Mouse (Mus musculus): ENCODE measurements around the gene Gpatch2l.

The Gpatch2l gene

GRCm38 (mm10) chr12:86276895-86277294 is 35.2 kb downstream of the Gpatch2l start:
- DNase-seq (ENCODE audit: extremely low read depth, low read depth) = no peak

DNA sequence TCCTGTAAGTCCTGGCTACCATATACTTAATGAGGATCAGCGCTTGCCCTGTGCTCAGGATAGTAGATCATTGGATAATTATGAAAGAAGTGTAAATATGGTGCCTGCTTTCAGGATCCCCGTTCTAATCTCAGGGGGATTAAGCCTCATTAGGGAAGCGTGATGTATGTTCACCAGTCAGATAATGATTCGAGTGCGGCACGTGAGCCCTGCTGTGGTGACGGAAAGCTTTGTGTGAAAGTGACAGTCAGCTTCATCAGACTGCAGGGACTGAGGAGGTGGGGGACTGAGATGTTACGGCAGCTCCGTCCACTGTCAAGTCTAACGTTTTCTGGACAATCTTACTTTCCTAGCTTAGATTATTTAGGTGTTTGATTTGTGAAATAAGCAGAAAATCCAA is 38.3 kb downstream of the Gpatch2l start:
- no peak for DNase-seq (ENCODE audit: extremely low read depth, low read depth)

- DNase-seq (ENCODE audit: extremely low read depth, low read depth) = no peak
These were observed 44.0 kb downstream of the Gpatch2l start for GRCm38 (mm10) chr12:86285704-86286103.

DNA sequence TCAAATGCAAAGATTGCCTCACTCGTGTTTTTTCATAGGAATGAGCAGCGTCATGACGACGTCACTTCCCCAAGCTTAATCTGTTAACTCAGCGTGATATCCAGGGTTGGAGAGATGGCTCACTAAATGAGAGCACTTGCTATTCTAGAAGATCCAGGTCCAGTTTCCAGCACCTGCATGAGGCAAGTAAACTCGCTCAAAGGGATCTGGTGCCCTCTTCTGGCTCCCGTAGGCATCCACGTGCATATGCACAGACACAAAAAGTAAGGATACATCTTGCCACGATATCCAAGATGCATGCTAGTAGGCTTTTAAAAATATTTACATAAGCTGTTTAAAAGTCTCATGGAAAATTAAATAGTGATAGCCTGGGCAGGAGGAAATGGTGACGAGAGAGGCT is 55.8 kb downstream of the Gpatch2l start:
- DNase-seq (ENCODE audit: extremely low read depth, low read depth) = no peak

- DNase-seq (ENCODE audit: extremely low read depth, low read depth) = no peak
These were observed 61.3 kb downstream of the Gpatch2l start for GRCm38 (mm10) chr12:86302973-86303372.

GRCm38 (mm10) chr12:86305045-86305444 is 63.4 kb downstream of the Gpatch2l start:
- DNase-seq (ENCODE audit: extremely low read depth, low read depth) = no peak

- DNase-seq (ENCODE audit: extremely low read depth, low read depth) = peak; percentile 40
These were observed 64.1 kb downstream of the Gpatch2l start for GRCm38 (mm10) chr12:86305635-86306243.

- DNase-seq (ENCODE audit: extremely low read depth, low read depth) = no peak
These were observed 67.8 kb downstream of the Gpatch2l start for GRCm38 (mm10) chr12:86309474-86309873.

DNA sequence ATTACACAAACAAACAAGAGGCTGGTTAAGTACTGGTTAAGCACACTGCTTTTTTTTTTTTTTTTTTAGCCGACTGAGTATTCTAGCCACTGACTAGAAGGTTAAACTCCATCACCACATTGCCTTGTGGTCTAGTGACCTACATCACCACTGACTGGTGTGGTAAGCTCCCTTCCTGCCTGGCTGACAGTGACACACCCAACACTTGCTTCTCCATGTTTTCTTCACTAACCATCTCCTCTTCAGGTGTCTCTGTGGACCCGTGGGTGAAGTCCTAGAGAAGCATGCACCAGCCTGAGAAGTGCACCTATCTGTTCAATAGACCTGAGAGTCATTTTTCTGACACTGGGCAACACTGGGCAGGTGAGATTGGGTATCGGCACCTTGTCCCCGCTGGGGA is 68.2 kb downstream of the Gpatch2l start:
- DNase-seq (ENCODE audit: extremely low read depth, low read depth) = no peak

DNA sequence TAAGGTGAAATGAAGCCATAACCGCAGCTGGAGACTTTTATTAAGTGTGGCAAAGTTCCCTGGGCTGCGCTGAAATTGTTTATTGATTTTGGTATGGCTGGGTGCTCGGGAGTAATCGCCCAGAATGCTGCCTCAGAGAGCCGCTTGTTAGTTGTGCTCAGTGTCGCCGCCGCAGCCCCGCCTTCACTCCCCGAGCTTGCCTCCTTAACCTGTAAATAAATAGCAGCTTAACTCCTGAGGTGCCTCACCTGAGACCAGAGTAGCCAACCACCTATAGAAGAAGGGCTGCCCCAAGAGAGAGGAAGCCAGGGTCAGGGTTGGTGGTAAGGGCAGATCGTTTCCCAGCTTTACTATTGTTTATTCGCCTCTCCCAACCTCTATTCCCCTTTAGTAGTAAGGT is 79.0 kb downstream of the Gpatch2l start:
- no peak for DNase-seq (ENCODE audit: extremely low read depth, low read depth)

DNA sequence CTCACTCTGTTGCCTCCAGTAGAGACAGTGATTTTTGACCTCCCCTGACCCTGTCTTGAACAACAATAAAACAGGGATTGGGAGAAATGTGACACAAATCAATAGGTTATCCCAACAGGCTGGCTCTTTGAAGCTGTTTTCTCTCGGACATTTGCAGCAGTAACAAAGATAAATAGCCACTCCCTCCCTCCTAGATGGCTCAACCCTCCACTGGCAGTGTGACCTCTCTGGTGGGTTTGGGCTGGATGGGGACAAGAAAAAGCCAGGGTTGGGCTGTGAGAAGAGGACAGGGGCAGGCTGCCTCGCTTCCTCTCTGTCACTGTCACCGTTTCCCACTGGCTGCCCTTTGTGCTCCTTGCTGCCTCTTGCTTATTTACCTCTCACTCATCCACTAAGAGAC is 82.6 kb downstream of the Gpatch2l start:
- no peak for DNase-seq (ENCODE audit: extremely low read depth, low read depth)

GRCm38 (mm10) chr12:86329813-86330212 is 88.2 kb downstream of the Gpatch2l start:
- no peak for DNase-seq (ENCODE audit: extremely low read depth, low read depth)

GRCm38 (mm10) chr12:86330684-86331083 is 89.0 kb downstream of the Gpatch2l start:
- DNase-seq (ENCODE audit: extremely low read depth, low read depth) = no peak

DNA sequence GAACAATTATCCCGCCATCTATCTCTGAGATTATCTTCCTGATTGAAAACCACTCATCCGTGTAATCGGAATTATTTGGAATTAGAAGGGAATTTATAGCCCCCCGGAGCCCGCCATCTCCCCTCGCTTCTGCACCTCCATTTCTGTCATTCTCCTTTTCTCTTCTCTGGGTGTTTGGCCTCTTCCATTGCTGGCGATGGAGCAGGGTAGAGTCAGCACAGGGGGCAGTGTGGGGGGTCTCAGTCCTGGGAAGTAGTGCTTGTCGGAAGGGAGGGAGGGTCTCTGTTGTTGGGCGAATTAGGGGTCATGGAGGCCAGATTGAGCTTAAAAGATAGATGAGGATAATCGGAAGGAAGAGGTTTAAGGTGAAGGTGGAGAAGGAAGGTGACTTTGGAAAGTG is 89.6 kb downstream of the Gpatch2l start:
- no peak for DNase-seq (ENCODE audit: extremely low read depth, low read depth)

- DNase-seq (ENCODE audit: extremely low read depth, low read depth) = no peak
These were observed 94.6 kb downstream of the Gpatch2l start for GRCm38 (mm10) chr12:86336209-86336608.

DNA sequence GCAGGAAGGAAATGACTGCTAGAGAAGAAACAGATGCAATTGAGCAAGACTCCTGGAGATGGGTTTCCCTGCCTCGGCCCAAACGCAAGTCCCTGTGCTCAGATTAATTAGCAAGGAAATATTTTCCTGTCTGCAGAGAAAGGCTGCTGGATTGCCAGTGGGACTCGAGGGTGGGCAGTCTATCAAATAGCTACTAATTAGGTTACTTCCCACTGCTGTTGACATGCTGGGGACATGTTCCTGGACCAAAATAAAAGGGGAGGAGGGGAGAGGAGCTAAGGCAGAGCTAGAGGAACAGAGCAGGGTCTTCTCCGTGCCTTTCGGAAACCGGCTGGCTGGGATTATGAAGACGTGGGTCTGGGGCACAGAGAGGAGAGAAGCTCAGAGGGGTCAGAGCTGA is 95.2 kb downstream of the Gpatch2l start:
- DNase-seq (ENCODE audit: extremely low read depth, low read depth) = no peak
